Mouse (Mus musculus) ES-E14 (cell line): ENCODE measurements around the gene Tyw1.

Experiments used
- CHD2 ChIP-seq: IDR thresholded peaks from 2 replicates; pipeline ENCODE4 v1.6.1; 2014; ENCODE audit warnings: mild to moderate bottlenecking, low read depth, low read length, inconsistent platforms
- HCFC1 ChIP-seq: IDR thresholded peaks from 2 replicates; pipeline ENCODE4 v1.6.1; 2012; ENCODE audit warnings: low read length, inconsistent platforms, borderline replicate concordance; ENCODE audit not compliant: insufficient read depth
- ZC3H11A ChIP-seq: IDR thresholded peaks from 2 replicates; pipeline ENCODE4 v1.6.1; 2012; ENCODE audit warnings: low read depth, mild to moderate bottlenecking, inconsistent platforms, low read length, borderline replicate concordance
- ZNF384 ChIP-seq: IDR thresholded peaks from 2 replicates; pipeline ENCODE4 v1.6.1; 2012; ENCODE audit warnings: low read depth, low read length, inconsistent platforms

- no peak for TF ChIP-seq HCFC1
- no peak for TF ChIP-seq ZC3H11A
- no peak for TF ChIP-seq ZNF384
- TF ChIP-seq CHD2, result no peak
Observed at GRCm38 (mm10) chr5:130307921-130308320, 52.5 kb downstream of the Tyw1 start.
